Mouse (Mus musculus) heart, postnatal 4 days (tissue): ENCODE data around the gene Olfr576. TPM values are rescaled to one million over a fixed set of nuclear protein-coding genes. Genes with fewer than 3 reads are reported as not detected.

Source experiments
- DNase-seq: peaks from one replicate; pipeline ENCODE4 v3.0.0; 2021
- total RNA-seq, 2 experiments: library from RNA; stranded (reverse); gene quantifications; 2 replicates each; pipeline ENCODE4 v1.2.3; 2021

Olfr576 gene
- total RNA-seq = not detected

DNA sequence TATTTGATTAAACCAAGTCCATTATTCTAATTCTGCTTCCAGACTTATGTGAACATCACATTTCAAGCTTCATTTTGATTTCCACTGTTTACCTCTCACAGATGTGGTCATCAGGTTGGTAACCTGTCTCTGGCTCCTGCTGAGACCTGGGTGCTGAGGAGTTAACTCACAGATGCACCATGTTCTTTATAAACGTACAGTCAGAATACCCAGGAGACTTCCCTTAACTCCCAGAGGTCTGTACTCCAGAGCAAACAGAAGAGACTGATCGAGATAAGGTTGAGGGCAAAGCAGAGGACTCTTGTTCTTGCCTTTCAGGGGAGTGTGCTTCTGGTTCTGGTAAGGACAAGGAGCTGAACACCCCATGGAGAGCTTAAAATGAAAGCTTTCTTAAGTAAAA, at the start of gene Olfr576:
Gene Olfr576 (plus strand): TSS at position 301 of the 400 bp plus-strand sequence.
- DNase-seq = no peak

DNA sequence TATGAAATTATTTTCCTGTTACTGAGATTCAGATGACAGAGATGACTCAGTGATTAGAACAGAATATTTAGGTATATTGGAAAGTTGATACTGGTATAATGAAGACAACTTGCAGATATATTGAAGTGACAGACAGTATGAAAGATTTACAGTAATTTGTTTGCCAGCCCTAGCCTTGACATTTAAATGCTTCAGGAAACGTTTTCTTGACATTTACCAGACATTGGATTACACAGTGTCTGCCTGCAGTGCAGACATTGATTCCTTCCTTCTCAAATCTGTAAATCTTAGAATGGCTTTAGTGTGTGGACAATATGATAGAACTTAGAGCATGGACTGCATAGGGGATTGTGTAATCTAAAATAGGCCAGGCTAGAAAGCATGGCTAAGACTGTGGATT, 47.2 kb upstream of the Olfr576 start:
- no peak for DNase-seq

DNA sequence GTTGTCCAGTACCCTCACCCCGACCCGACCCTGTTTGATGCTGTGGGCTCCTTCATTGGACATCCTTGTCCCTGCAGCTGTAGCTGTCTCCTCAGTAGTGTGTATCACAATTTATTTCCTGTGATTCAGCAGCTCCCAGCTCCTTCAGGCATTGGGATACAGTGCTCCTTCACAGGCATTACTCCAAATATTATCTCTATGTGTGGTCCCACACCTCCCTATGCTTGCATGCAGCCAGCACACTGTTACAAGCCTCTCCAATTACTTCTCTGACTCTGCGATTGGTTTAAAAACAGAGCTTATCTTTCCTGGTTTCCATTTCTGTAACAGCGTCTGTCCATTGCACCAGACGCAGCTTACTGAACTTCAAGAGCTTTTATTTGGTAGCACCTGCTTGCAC, 46.1 kb upstream of the Olfr576 start:
- DNase-seq = no peak

DNA sequence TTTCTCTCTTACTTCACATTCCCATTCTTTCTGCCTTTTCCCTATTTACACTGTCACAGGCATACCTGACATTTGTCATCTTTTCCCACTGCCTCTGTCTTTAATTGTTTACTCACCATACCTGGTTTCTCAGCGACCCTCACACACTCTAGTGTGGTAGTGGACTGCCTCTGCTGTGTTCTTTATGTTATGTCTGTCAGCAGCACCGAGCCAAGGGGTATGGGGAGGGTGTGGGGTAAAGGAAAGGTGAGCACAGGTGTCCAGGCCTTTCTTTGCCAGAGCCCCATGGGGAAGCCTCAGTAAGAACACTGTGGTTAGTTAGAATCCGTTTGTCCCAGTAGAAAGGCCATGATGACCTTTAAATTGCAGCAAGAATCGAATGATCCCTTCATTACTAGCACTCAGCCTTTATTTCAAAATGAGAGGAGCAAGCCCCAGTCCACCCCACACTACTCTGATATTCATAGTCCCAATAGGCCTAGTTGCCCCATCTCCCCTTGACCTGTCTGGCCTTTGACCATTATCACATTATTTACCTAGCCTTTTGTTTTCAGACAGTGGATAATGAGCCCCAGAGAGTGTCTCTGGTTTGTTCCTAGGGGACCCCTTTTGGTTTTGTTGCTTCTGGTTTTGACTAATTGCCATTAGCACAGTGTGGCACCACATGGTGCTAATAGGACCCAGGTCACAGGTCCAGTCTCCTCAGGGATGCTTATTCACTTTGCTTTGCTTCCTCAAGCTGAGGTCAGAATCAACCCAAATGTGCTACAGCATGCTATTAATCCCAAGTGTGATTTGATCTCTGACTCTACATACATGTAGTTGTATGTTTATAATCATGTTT, 45.2 kb upstream of the Olfr576 start, which contains the start of gene Olfr571:
Gene Olfr571 (minus strand): TSS at position 505 of the 844 bp plus-strand sequence.
- DNase-seq = no peak

DNA sequence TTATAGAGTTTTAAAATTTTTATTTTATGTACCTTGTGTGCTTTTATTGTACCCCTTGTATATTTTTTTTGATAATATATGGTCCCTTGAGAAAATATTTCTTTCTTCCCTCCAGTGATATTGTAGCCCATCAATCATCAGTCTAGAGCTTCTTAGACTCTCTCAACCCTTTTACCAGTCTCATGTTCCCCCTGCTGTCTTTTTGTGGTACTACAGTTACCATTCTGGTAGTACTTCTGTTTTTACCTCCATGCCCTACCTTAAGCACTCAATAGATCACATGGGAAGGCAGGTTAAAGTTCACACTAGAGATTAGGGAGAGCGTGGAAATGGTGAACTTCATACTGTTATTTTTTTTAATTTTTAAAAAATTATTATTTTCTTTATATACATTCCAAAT, 42.8 kb upstream of the Olfr576 start:
- DNase-seq = peak; percentile 17

DNA sequence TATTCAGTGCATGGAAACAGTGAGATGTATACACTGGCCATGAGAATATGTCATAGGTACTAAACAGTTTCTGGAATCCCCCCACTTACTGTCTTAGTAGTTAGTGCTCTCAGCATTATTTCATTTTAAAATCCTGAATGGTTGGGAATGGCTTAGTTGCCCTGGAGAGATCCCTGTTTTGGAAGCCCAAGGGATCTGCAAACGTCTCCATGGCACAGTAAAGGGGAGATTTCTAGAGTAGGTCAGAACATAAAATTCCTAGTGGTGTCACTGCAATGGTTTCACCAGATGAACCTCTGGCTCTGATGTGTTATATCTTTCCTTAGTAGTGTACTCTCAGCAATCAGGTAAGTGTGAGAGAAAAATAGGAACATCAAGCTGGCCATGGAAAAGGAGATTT, 38.4 kb upstream of the Olfr576 start, which contains the start of gene Olfr572:
Gene Olfr572 (plus strand): TSS at position 301 of the 400 bp plus-strand sequence.
- DNase-seq = no peak

DNA sequence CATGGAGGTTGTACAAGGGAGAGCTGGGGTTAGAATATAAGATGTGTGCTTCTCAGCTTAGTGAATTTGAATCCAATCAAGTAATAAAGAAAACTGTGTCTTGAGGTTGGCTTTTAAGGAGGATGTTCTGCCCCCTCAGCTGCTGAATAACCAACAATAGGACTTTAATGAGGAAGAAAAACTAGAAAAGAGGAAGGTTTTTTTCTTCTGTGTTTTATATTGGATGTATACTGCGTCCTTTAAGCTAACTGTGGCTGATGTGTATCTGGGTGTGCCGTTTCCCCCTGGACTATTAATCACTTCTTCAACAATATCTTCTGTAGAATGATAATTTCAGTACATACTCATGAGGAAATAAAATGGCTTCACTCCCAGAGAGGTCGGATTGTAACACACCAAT, 35.4 kb upstream of the Olfr576 start:
- no peak for DNase-seq

DNA sequence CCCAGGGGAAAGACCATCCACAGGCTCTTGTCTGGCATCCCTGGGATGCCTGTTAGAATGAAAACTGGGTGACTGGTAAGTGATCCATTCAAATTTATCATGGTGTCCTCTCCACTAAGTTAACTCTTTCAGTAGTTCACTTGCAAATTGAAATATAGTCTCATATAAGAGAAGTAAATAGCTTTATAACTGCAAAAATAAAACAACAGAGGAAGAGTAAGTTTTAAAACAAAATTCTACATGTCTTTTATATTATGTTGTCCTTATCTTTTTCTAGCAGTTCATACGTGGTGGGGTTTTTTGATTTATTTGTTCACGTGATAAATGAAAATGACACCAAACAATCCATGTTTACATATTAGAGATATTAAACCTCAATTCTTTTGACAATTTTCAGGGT, 20.0 kb upstream of the Olfr576 start, which contains the start of gene Olfr573-ps1:
Gene Olfr573-ps1 (minus strand): TSS at position 101 of the 400 bp plus-strand sequence.
- DNase-seq = no peak

DNA sequence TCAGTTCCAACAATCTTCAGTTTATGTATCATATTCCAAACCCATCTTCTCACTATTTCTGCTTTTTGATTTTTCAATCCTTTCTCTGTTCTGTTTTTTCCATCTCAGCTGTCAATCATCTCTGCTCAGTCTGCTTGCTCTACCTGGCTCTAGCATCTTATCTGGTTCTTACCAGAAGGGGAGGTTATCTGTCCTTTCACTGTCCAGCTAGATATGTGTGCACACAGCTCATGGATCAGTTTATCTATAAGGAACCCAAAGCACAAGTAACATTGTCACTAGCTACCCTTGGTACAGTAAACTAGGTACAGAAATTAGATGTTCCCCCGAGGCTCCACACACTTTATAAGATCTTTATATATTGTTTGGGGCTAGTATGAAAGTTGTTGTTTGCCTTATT, 19.0 kb upstream of the Olfr576 start:
- no peak for DNase-seq

DNA sequence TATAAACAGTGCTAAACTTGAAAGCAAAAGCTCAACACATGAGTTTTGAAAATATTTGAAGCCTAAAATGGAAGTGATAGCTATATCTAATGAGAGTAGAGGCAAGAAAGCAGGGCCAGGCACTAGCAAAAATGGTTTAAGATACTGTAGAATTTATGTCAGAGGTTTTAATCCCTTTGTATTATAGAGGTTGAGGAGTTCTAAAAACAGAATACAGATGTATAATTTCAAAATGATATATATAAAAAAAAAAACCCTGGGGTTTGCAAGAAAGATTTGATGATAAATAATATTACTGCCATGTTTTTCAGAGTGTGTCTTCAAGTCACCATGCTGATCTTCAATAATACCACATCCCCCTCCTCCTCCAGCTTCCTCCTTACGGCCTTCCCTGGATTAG, 14.3 kb upstream of the Olfr576 start, which contains the start of gene Olfr574:
Gene Olfr574 (plus strand): TSS at position 301 of the 400 bp plus-strand sequence.
- DNase-seq = no peak

DNA sequence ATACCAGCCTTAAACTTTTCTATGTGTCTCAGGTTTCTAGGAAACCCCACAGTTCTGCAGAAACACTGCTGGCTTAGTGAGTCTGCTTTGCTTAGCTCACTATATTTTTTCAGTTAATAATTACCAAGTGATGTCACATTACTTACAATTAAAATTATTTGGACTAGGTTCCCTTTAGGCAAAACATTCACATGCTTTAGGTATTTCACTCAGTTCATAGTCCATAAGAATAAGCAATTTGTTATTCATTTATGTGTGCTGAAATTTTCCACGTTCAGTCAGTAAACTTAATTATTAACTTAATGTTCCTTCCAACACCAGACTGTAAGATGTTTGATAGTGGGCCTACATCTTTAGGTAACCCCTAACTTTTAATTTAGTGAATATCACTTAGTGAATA, 11.7 kb upstream of the Olfr576 start:
- no peak for DNase-seq

DNA sequence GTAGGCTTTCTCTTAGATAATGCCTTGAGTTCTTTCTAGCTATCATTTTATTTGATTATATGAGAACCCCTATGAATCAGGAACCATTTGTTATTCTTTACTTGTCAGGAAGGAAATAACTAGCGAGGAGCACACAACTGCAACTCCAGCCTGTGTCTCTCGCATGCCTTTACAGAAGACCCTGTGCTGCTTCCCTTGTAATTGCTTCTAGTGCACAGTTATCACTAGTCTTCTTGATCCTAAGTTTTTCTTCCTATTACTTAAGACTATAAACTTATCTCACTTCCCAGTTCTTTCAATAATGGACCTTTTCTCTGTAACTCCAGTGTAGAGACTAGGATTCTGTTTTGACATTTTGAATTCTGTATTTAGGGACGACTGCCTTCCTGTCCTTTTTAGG, 4.3 kb upstream of the Olfr576 start:
- DNase-seq = no peak

DNA sequence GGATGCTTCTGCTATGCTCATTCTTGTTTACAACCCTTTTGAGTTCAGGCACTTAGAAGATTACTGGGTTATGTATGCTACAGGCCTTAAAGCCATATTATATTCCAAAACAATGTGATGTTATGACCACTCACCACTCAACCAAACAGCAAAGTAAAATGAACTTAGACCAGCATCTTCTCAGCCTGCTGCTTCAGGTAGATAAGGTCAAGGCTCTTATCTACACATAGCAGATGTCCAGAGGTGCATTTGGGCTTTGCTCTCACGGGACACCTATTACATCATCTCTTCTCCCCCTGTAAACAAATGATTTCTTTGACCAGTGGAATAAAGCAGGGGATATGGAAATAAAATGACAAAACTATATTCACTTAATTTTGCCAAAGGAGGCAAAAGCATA, 3.9 kb upstream of the Olfr576 start, which contains the start of gene Olfr575:
Gene Olfr575 (minus strand): TSS at position 183 of the 400 bp plus-strand sequence.
- DNase-seq = no peak

DNA sequence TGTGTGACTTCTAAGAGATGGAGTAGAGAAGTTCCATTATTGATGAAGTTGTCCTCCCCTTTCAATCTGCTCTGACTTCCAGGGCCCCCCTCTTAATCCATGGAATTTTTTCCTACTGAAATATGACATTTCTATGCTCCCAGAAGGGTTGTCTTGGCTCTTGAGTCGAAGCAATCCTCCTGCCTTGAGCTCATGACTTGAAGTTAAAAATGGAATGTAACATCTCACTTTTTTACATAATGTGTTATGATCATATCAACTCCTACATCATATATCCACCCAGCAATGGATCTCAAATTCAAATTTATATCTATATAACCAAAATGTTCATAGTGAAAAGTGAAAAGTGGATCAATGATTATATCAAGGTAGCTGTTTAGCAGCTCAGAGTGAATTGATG, 11.9 kb downstream of the Olfr576 start:
- no peak for DNase-seq

DNA sequence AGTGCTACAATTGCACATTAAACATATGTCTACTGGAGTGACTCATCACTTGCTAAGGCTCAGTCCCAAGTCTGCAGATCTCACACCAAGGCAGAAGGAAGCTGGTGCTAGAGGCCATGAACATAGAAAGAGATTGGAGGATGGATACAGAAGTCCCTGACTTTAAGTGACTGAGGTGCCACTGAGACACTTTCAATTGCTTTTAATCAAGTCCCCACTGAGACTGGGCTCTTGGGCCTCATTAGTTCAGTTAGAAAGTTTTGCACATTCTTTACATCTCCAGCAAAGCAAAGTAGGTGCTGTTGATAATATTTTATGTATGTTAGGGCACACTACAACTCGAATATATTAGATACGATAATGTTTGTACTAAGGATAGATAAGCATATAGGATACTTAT, 13.4 kb downstream of the Olfr576 start, which contains the start of gene Olfr577:
Gene Olfr577 (minus strand): TSS at position 101 of the 400 bp plus-strand sequence.
- no peak for DNase-seq

DNA sequence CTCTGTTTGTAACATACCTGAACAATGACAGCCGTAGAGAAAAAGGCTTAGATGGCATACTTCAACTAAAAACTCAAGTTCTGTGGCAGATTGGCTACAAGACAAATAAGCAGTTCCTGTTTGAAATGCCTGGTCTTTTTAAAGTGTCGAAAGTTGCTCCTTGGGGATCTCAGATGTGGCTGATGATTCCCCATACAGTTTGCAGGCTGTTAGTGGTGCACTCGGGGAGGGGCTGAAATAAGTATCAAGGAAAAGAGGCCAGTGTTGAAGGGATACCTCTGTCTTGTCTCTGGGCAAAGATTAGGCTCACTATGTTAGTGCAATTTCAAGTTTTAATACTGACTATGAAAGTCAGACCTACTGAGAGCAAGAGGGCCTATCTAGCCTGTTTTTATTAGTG, 26.8 kb downstream of the Olfr576 start, which contains the start of gene Olfr578:
Gene Olfr578 (minus strand): TSS at position 101 of the 400 bp plus-strand sequence.
- DNase-seq = no peak

Other genes starting within 250 kb of the Olfr576 start
- not detected for gene Olfr33, start 243.6 kb upstream of the Olfr576 start, total RNA-seq
- not detected for gene Olfr559, start 235.2 kb upstream of the Olfr576 start, total RNA-seq
- gene Olfr560, start 203.3 kb upstream of the Olfr576 start, total RNA-seq = under 1 TPM; 0.19 to 0.23 TPM
- 1 to 10 TPM; 1.1 to 1.4 TPM for gene Olfr78, start 203.2 kb upstream of the Olfr576 start, total RNA-seq
- not detected for gene Olfr561, start 191.4 kb upstream of the Olfr576 start, total RNA-seq
- not detected for gene Olfr564, start 159.2 kb upstream of the Olfr576 start, total RNA-seq
- gene Olfr566, start 103.9 kb upstream of the Olfr576 start, total RNA-seq = not detected
- not detected for gene Olfr568, start 85.5 kb upstream of the Olfr576 start, total RNA-seq
- not detected for gene Olfr569, start 71.8 kb upstream of the Olfr576 start, total RNA-seq
- gene Olfr570, start 68.1 kb upstream of the Olfr576 start, total RNA-seq = not detected
- gene Olfr571, start 45.1 kb upstream of the Olfr576 start, total RNA-seq = not detected
- gene Olfr572, start 38.3 kb upstream of the Olfr576 start, total RNA-seq = not detected
- not detected for gene Olfr573-ps1, start 20.1 kb upstream of the Olfr576 start, total RNA-seq
- gene Olfr574, start 14.2 kb upstream of the Olfr576 start, total RNA-seq = not detected
- gene Olfr575, start 3.9 kb upstream of the Olfr576 start, total RNA-seq = not detected
- not detected for gene Olfr577, start 13.3 kb downstream of the Olfr576 start, total RNA-seq
- gene Olfr578, start 26.7 kb downstream of the Olfr576 start, total RNA-seq = not detected
- not detected for gene Olfr582, start 75.4 kb downstream of the Olfr576 start, total RNA-seq
- gene Olfr583, start 88.6 kb downstream of the Olfr576 start, total RNA-seq = not detected
- gene Olfr584, start 119.2 kb downstream of the Olfr576 start, total RNA-seq = not detected
- gene Olfr585, start 135.1 kb downstream of the Olfr576 start, total RNA-seq = not detected
- gene Olfr586, start 163.0 kb downstream of the Olfr576 start, total RNA-seq = not detected
- gene Olfr588-ps1, start 178.2 kb downstream of the Olfr576 start, total RNA-seq = not detected
- gene Olfr589, start 193.7 kb downstream of the Olfr576 start, total RNA-seq = not detected
- not detected for gene Olfr591, start 215.7 kb downstream of the Olfr576 start, total RNA-seq
- not detected for gene Olfr592, start 222.1 kb downstream of the Olfr576 start, total RNA-seq
- gene Olfr593, start 249.2 kb downstream of the Olfr576 start, total RNA-seq = not detected